Mouse (Mus musculus) small intestine, adult 2 months (tissue): ENCODE measurements around the gene Ddr2.

Experiments used
- CTCF ChIP-seq: fragments of 200-500 bp; IDR thresholded peaks from 2 replicates; pipeline ENCODE4 v1.5.1; 2012; ENCODE audit warnings: low read depth, mild to moderate bottlenecking, control low read depth, inconsistent platforms, low read length, moderate library complexity, mixed read lengths; ENCODE audit not compliant: insufficient replicate concordance, insufficient read length; ENCODE audit errors: extremely low read depth
- POLR2A ChIP-seq: fragments of 200-500 bp; IDR thresholded peaks from 2 replicates; pipeline ENCODE4 v1.6.1; 2012; ENCODE audit warnings: low read depth, mild to moderate bottlenecking, control low read depth, inconsistent platforms, low read length, moderate library complexity

- TF ChIP-seq CTCF (no peak), POLR2A (no peak)
These were observed 45.6 kb downstream of the Ddr2 start for GRCm38 (mm10) chr1:170065009-170065408.
